Mouse (Mus musculus) cortical plate, adult 2 months (tissue): Measurements from ENCODE around the gene Poln.

Source experiments
- CTCF ChIP-seq: fragments of 200-500 bp; IDR thresholded peaks from 2 replicates; pipeline ENCODE4 v1.5.1; 2011; ENCODE audit warnings: mild to moderate bottlenecking, control low read depth, low read length; ENCODE audit not compliant: insufficient read depth; ENCODE audit errors: extremely low read depth
- POLR2A ChIP-seq: fragments of 200-500 bp; IDR thresholded peaks from 2 replicates; pipeline ENCODE4 v1.6.1; 2011; ENCODE audit warnings: mild to moderate bottlenecking, low read length, control low read depth; ENCODE audit not compliant: insufficient read depth; ENCODE audit errors: extremely low read depth

DNA sequence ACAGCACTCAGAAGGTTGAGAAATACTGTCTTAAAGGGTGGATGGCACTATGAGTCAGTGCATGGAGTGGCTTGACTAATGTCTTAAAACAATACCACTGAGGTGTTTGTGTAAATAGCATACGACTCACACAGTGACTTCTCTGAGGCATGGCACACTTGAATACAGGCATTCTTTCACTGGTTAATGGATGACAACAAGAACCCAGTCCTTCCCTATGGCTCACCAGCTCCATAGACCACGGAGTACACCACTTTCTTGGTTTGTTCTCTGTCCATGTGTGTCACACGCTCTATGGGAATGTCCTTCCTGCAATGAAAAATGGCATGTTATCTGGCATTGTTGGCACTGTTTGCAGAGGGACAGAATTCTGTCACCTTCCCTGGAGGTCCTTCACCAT lies 136.7 kb downstream of the Poln start:
- no peak for TF ChIP-seq CTCF
- TF ChIP-seq POLR2A = no peak
